22 mouse cellular contexts compared by ENCODE assay signal in genomic region chr12:44315212-44315611, GRCm38 (mm10). TPM values are rescaled to one million over a fixed set of nuclear protein-coding genes. Genes with fewer than 3 reads are reported as not detected.
DNase-seq lines count a peak whose midpoint lies in the region; ATAC-seq and TF ChIP-seq lines count a peak whose summit lies in the region.
"Had no signal": no experiment of that assay in that cellular context is flagged by ENCODE, and none has a peak within 500 bp of the region (broad histone marks: within the 10 kb centered on the region; RNA-seq: fewer than 3 reads in every experiment).

No protein-coding gene starts in this region.

- H3K27ac ChIP-seq in kidney, embryonic 15.5 days = no peak overlapping the region
- no peak overlapping the region for H3K27ac ChIP-seq in kidney, adult 2 months (ENCODE audit: insufficient read depth, low read depth, low read length)
- no peak overlapping the region for H3K27ac ChIP-seq in kidney, embryonic 16.5 days (ENCODE audit: low read length)
- peak overlapping the region; percentile 24; the same call in 1 of the 2 replicates for H3K27ac ChIP-seq in layer of hippocampus, adult 2 months

- H3K27me3 ChIP-seq in kidney, embryonic 15.5 days = no peaks in the 10 kb centered on the region
- H3K27me3 ChIP-seq in kidney, adult 2 months (replicated peaks; ENCODE audit: control insufficient read depth, insufficient read depth, low read length) = no peaks in the 10 kb centered on the region
- no peaks in the 10 kb centered on the region for H3K27me3 ChIP-seq in kidney, embryonic 16.5 days (ENCODE audit: insufficient read depth, low read length)
- H3K27me3 ChIP-seq: CH12.LX, Patski had no signal

- no peaks in the 10 kb centered on the region for H3K4me1 ChIP-seq in kidney, embryonic 15.5 days
- H3K4me1 ChIP-seq in kidney, adult 2 months (ENCODE audit: control insufficient read depth, insufficient read depth, low read length) = no peaks in the 10 kb centered on the region; the same call in 1 of the 2 replicates
- H3K4me1 ChIP-seq in kidney, embryonic 16.5 days (ENCODE audit: insufficient read depth, low read length) = no peaks in the 10 kb centered on the region

- ATAC-seq in kidney, embryonic 15.5 days (replicated peaks; ENCODE audit: low FRiP score) = peak; percentile 70
- ATAC-seq in kidney, embryonic 16.5 days (ENCODE audit: low FRiP score, low TSS enrichment) = peak; percentile 65; the same call in 1 of the 2 replicates
- ATAC-seq: activated CD4-positive, CD25-positive, alpha-beta regulatory T cell, adult 4 months; CD4-positive, CD25-positive, alpha-beta regulatory T cell, adult 4 months; Patski had no signal

- no peak overlapping the region for H3K9ac ChIP-seq in kidney, embryonic 15.5 days
- H3K9ac ChIP-seq in kidney, embryonic 16.5 days (replicated peaks; ENCODE audit: low read length) = no peak overlapping the region

- no peak for TF ChIP-seq POLR2A in kidney, adult 2 months (IDR thresholded peaks at IDR 0.05; ENCODE audit: low read depth, low read length)

- H3K36me3 ChIP-seq in kidney, embryonic 15.5 days = peaks cover 21% of the 10 kb centered on the region
- H3K36me3 ChIP-seq in kidney, adult 2 months (ENCODE audit: control insufficient read depth, insufficient read depth, low read length) = no peaks in the 10 kb centered on the region; the same call in 1 of the 2 replicates
- H3K36me3 ChIP-seq in kidney, embryonic 16.5 days (ENCODE audit: insufficient read depth, low read length) = peaks cover 5% of the 10 kb centered on the region

- DNase-seq in kidney, adult 2 months = no peak
- DNase-seq in kidney, postnatal 4 days = no peak
- DNase-seq in layer of hippocampus, adult 2 months (ENCODE audit: low spot score in 2 of 2) = no peak
- DNase-seq in layer of hippocampus, adult 11-12 months (ENCODE audit: low spot score) = no peak
- DNase-seq: adrenal gland, adult 2 months; adrenal gland, adult 8-10 months; adrenal gland, postnatal 10 days; adrenal gland, postnatal 14 days; adrenal gland, postnatal 25 days; adrenal gland, postnatal 36 days; B cell, adult 2 months; cerebellum, adult 11 months; cerebellum, adult 11-12 months; cerebellum, adult 18-20 months had no signal

- no peaks in the 10 kb centered on the region for H3K9me3 ChIP-seq in kidney, embryonic 15.5 days (replicated peaks)
- H3K9me3 ChIP-seq in kidney, embryonic 16.5 days (ENCODE audit: low read length) = no peaks in the 10 kb centered on the region
- H3K9me3 ChIP-seq: G1E had no signal

- no peak overlapping the region for H3K4me3 ChIP-seq in kidney, embryonic 15.5 days (replicated peaks)
- no peak overlapping the region for H3K4me3 ChIP-seq in kidney, adult 2 months (ENCODE audit: insufficient read depth, low read depth, low read length)
- no peak overlapping the region for H3K4me3 ChIP-seq in kidney, embryonic 16.5 days (ENCODE audit: low read length)
- no peak overlapping the region for H3K4me3 ChIP-seq in layer of hippocampus, adult 2 months

- 85% methylated on average over 2 of the region's 2 CpGs for WGBS in kidney, embryonic 15.5 days
- WGBS in kidney, adult 2 months = 50% methylated on average over 2 of the region's 2 CpGs
- 71% methylated on average over 2 of the region's 2 CpGs for WGBS in kidney, embryonic 16.5 days

- TF ChIP-seq CTCF in kidney, adult 2 months (conservative IDR thresholded peaks at IDR 0.05; ENCODE audit: insufficient read depth, insufficient read length, low read depth, low read length) = no peak
- TF ChIP-seq CTCF in layer of hippocampus, adult 2 months (conservative IDR thresholded peaks at IDR 0.05) = no peak

- no peak overlapping the region for H3K4me2 ChIP-seq in kidney, embryonic 15.5 days
- H3K4me2 ChIP-seq in kidney, embryonic 16.5 days (replicated peaks; ENCODE audit: low read depth, low read length) = no peak overlapping the region

RNA-seq across cellular contexts. Expression of gene Nrcam, which starts 13.5 kb away (rescaled TPM):
- 10.0 and 10.8 TPM in 2 replicates for polyA plus RNA-seq in kidney, embryonic 15.5 days (2015; fragmentation: Nextera tagmentation; extraction: Ambion mirVana)
- 0.56 and 0.59 TPM in 2 replicates for polyA plus RNA-seq in kidney, adult 2 months (2012; rRNA removed)
- 10.0 and 10.5 TPM in 2 replicates for polyA plus RNA-seq in kidney, embryonic 16.5 days (2015; fragmentation: Nextera tagmentation; extraction: Ambion mirVana)
- 100 to 1,000 TPM; 510 to 546 TPM for total RNA-seq in layer of hippocampus, adult 2 months (2021)
- total RNA-seq: MEL had no signal
- polyA plus RNA-seq: CD4-positive, CD25-positive, alpha-beta regulatory T cell, adult 4 months; G1E had no signal
